Mouse (Mus musculus): ENCODE results near the gene Olfr141. TPM values are rescaled to one million over a fixed set of nuclear protein-coding genes. Genes with fewer than 3 reads are reported as not detected.

Olfr141 gene
- polyA plus RNA-seq (2014; fragmentation: Nextera tagmentation; extraction: Ambion mirVana), result not detected in 2 replicates

GRCm38 (mm10) chr2:86809918-86810317 is at the start of gene Olfr141:
TSS of gene Olfr141 (minus strand) at chr2:86810018.
- no peak for ATAC-seq (ENCODE audit: insufficient number of reproducible peaks, insufficient read depth, low FRiP score, low read depth)
- no peaks in the 10 kb centered on the region for H3K36me3 ChIP-seq (ENCODE audit: control insufficient read depth, insufficient read depth, low read length)
- H3K4me2 ChIP-seq (replicated peaks; ENCODE audit: low read depth, low read length), result no peak within 1 kb of the TSS
- H3K9ac ChIP-seq (replicated peaks; ENCODE audit: low read depth, low read length), result no peak within 1 kb of the TSS
- H3K9me3 ChIP-seq (ENCODE audit: control insufficient read depth, low read depth, low read length), result no peaks in the 10 kb centered on the region
- no peaks in the 10 kb centered on the region for H3K27me3 ChIP-seq (ENCODE audit: control insufficient read depth, insufficient read depth, low read length)
- H3K27ac ChIP-seq (ENCODE audit: low read length), result no peak within 1 kb of the TSS
- no peaks in the 10 kb centered on the region for H3K4me1 ChIP-seq (ENCODE audit: control insufficient read depth, insufficient read depth, low read length)
- H3K4me3 ChIP-seq (ENCODE audit: low read depth, low read length), result no peak within 1 kb of the TSS

GRCm38 (mm10) chr2:86851596-86851995 is 41.8 kb upstream of the Olfr141 start, which contains the start of gene Olfr1095:
TSS of gene Olfr1095 (minus strand) at chr2:86851696.
- Histone ChIP-seq H3K9me3 (ENCODE audit: control insufficient read depth, low read depth, low read length) (no peaks in the 10 kb centered on the region), H3K4me2 (replicated peaks; ENCODE audit: low read depth, low read length) (no peak within 1 kb of the TSS), H3K27ac (ENCODE audit: low read length) (no peak within 1 kb of the TSS), H3K9ac (replicated peaks; ENCODE audit: low read depth, low read length) (no peak within 1 kb of the TSS), H3K4me3 (ENCODE audit: low read depth, low read length) (no peak within 1 kb of the TSS), H3K27me3 (ENCODE audit: control insufficient read depth, insufficient read depth, low read length) (no peaks in the 10 kb centered on the region), H3K4me1 (ENCODE audit: control insufficient read depth, insufficient read depth, low read length) (no peaks in the 10 kb centered on the region), H3K36me3 (ENCODE audit: control insufficient read depth, insufficient read depth, low read length) (no peaks in the 10 kb centered on the region)
- whole genome bisulfite sequencing, result 92% methylated on average over 3 of the region's 3 CpGs
- no peak for ATAC-seq (ENCODE audit: insufficient number of reproducible peaks, insufficient read depth, low FRiP score, low read depth)

GRCm38 (mm10) chr2:86824363-86824762 is 14.5 kb upstream of the Olfr141 start, which contains the start of gene Olfr1094:
TSS of gene Olfr1094 (plus strand) at chr2:86824663.
- no peak for ATAC-seq (ENCODE audit: insufficient number of reproducible peaks, insufficient read depth, low FRiP score, low read depth)
- Histone ChIP-seq H3K4me1 (ENCODE audit: control insufficient read depth, insufficient read depth, low read length) (no peaks in the 10 kb centered on the region), H3K36me3 (ENCODE audit: control insufficient read depth, insufficient read depth, low read length) (no peaks in the 10 kb centered on the region), H3K4me3 (ENCODE audit: low read depth, low read length) (no peak within 1 kb of the TSS), H3K9ac (replicated peaks; ENCODE audit: low read depth, low read length) (no peak within 1 kb of the TSS), H3K9me3 (ENCODE audit: control insufficient read depth, low read depth, low read length) (no peaks in the 10 kb centered on the region), H3K4me2 (replicated peaks; ENCODE audit: low read depth, low read length) (no peak within 1 kb of the TSS), H3K27me3 (ENCODE audit: control insufficient read depth, insufficient read depth, low read length) (no peaks in the 10 kb centered on the region), H3K27ac (ENCODE audit: low read length) (no peak within 1 kb of the TSS)

GRCm38 (mm10) chr2:86782179-86782578 is 27.6 kb downstream of the Olfr141 start, which contains the start of gene Olfr1093:
TSS of gene Olfr1093 (plus strand) at chr2:86782479.
- no peak within 1 kb of the TSS for H3K4me3 ChIP-seq (ENCODE audit: low read depth, low read length)
- H3K36me3 ChIP-seq (ENCODE audit: control insufficient read depth, insufficient read depth, low read length), result no peaks in the 10 kb centered on the region
- H3K27me3 ChIP-seq (ENCODE audit: control insufficient read depth, insufficient read depth, low read length), result no peaks in the 10 kb centered on the region
- WGBS, result 72% methylated on average over 2 of the region's 2 CpGs
- ATAC-seq (ENCODE audit: insufficient number of reproducible peaks, insufficient read depth, low FRiP score, low read depth), result no peak
- no peaks in the 10 kb centered on the region for H3K4me1 ChIP-seq (ENCODE audit: control insufficient read depth, insufficient read depth, low read length)
- H3K27ac ChIP-seq (ENCODE audit: low read length), result no peak within 1 kb of the TSS
- no peak within 1 kb of the TSS for H3K9ac ChIP-seq (replicated peaks; ENCODE audit: low read depth, low read length)
- no peaks in the 10 kb centered on the region for H3K9me3 ChIP-seq (ENCODE audit: control insufficient read depth, low read depth, low read length)
- H3K4me2 ChIP-seq (replicated peaks; ENCODE audit: low read depth, low read length), result no peak within 1 kb of the TSS

GRCm38 (mm10) chr2:86761050-86761449 is 48.8 kb downstream of the Olfr141 start:
- no peaks in the 10 kb centered on the region for H3K36me3 ChIP-seq (ENCODE audit: control insufficient read depth, insufficient read depth, low read length)
- no peak overlapping the region for H3K4me3 ChIP-seq (ENCODE audit: low read depth, low read length)
- no peak overlapping the region for H3K27ac ChIP-seq (ENCODE audit: low read length)
- no peak overlapping the region for H3K4me2 ChIP-seq (replicated peaks; ENCODE audit: low read depth, low read length)
- H3K27me3 ChIP-seq (ENCODE audit: control insufficient read depth, insufficient read depth, low read length), result no peaks in the 10 kb centered on the region
- no peaks in the 10 kb centered on the region for H3K4me1 ChIP-seq (ENCODE audit: control insufficient read depth, insufficient read depth, low read length)
- no peak overlapping the region for H3K9ac ChIP-seq (replicated peaks; ENCODE audit: low read depth, low read length)
- no peak for ATAC-seq (ENCODE audit: insufficient number of reproducible peaks, insufficient read depth, low FRiP score, low read depth)
- H3K9me3 ChIP-seq (ENCODE audit: control insufficient read depth, low read depth, low read length), result no peaks in the 10 kb centered on the region
- WGBS, result 88% methylated on average over 6 of the region's 6 CpGs

- Histone ChIP-seq H3K4me3 (ENCODE audit: low read depth, low read length) (no peak within 1 kb of the TSS), H3K27ac (ENCODE audit: low read length) (no peak within 1 kb of the TSS), H3K4me1 (ENCODE audit: control insufficient read depth, insufficient read depth, low read length) (no peaks in the 10 kb centered on the region), H3K27me3 (ENCODE audit: control insufficient read depth, insufficient read depth, low read length) (no peaks in the 10 kb centered on the region), H3K36me3 (ENCODE audit: control insufficient read depth, insufficient read depth, low read length) (no peaks in the 10 kb centered on the region), H3K9ac (replicated peaks; ENCODE audit: low read depth, low read length) (no peak within 1 kb of the TSS), H3K9me3 (ENCODE audit: control insufficient read depth, low read depth, low read length) (no peaks in the 10 kb centered on the region), H3K4me2 (replicated peaks; ENCODE audit: low read depth, low read length) (no peak within 1 kb of the TSS)
- no peak for ATAC-seq (ENCODE audit: insufficient number of reproducible peaks, insufficient read depth, low FRiP score, low read depth)
- WGBS, result 84% methylated on average over 1 of the region's 1 CpGs
Observed at GRCm38 (mm10) chr2:86758893-86759292, 50.9 kb downstream of the Olfr141 start, which contains the start of gene Olfr1090. TSS of gene Olfr1090 (minus strand) at chr2:86758993.

Other genes starting within 250 kb of the Olfr141 start
- gene Olfr1082, start 211.1 kb downstream of the Olfr141 start, polyA plus RNA-seq (2014; fragmentation: Nextera tagmentation; extraction: Ambion mirVana), result not detected in 2 replicates
- gene Olfr1084, start 170.3 kb downstream of the Olfr141 start, polyA plus RNA-seq (2014; fragmentation: Nextera tagmentation; extraction: Ambion mirVana), result not detected in 2 replicates
- gene Olfr1085, start 148.0 kb downstream of the Olfr141 start, polyA plus RNA-seq (2014; fragmentation: Nextera tagmentation; extraction: Ambion mirVana), result not detected in 2 replicates
- not detected in 2 replicates for gene Olfr1086, start 129.9 kb downstream of the Olfr141 start, polyA plus RNA-seq (2014; fragmentation: Nextera tagmentation; extraction: Ambion mirVana)
- gene Olfr1087, start 111.6 kb downstream of the Olfr141 start, polyA plus RNA-seq (2014; fragmentation: Nextera tagmentation; extraction: Ambion mirVana), result not detected in 2 replicates
- gene Olfr1089, start 76.3 kb downstream of the Olfr141 start, polyA plus RNA-seq (2014; fragmentation: Nextera tagmentation; extraction: Ambion mirVana), result not detected in 2 replicates
- not detected in 2 replicates for gene Olfr1090, start 51.0 kb downstream of the Olfr141 start, polyA plus RNA-seq (2014; fragmentation: Nextera tagmentation; extraction: Ambion mirVana)
- not detected in 2 replicates for gene Olfr1093, start 27.5 kb downstream of the Olfr141 start, polyA plus RNA-seq (2014; fragmentation: Nextera tagmentation; extraction: Ambion mirVana)
- not detected in 2 replicates for gene Olfr1094, start 14.6 kb upstream of the Olfr141 start, polyA plus RNA-seq (2014; fragmentation: Nextera tagmentation; extraction: Ambion mirVana)
- gene Olfr1095, start 41.7 kb upstream of the Olfr141 start, polyA plus RNA-seq (2014; fragmentation: Nextera tagmentation; extraction: Ambion mirVana), result not detected in 2 replicates
- not detected in 2 replicates for gene Gm13723, start 64.8 kb upstream of the Olfr141 start, polyA plus RNA-seq (2014; fragmentation: Nextera tagmentation; extraction: Ambion mirVana)
- not detected in 2 replicates for gene Olfr1097, start 82.2 kb upstream of the Olfr141 start, polyA plus RNA-seq (2014; fragmentation: Nextera tagmentation; extraction: Ambion mirVana)
- not detected in 2 replicates for gene Olfr1098, start 114.5 kb upstream of the Olfr141 start, polyA plus RNA-seq (2014; fragmentation: Nextera tagmentation; extraction: Ambion mirVana)
- gene Olfr1099, start 150.7 kb upstream of the Olfr141 start, polyA plus RNA-seq (2014; fragmentation: Nextera tagmentation; extraction: Ambion mirVana), result not detected in 2 replicates
- gene Olfr1100, start 169.9 kb upstream of the Olfr141 start, polyA plus RNA-seq (2014; fragmentation: Nextera tagmentation; extraction: Ambion mirVana), result not detected in 2 replicates
- gene Olfr1101, start 181.2 kb upstream of the Olfr141 start, polyA plus RNA-seq (2014; fragmentation: Nextera tagmentation; extraction: Ambion mirVana), result not detected in 2 replicates
- not detected in 2 replicates for gene Olfr1102, start 188.4 kb upstream of the Olfr141 start, polyA plus RNA-seq (2014; fragmentation: Nextera tagmentation; extraction: Ambion mirVana)
- not detected in 2 replicates for gene Olfr1104, start 217.1 kb upstream of the Olfr141 start, polyA plus RNA-seq (2014; fragmentation: Nextera tagmentation; extraction: Ambion mirVana)
- not detected in 2 replicates for gene Olfr1105, start 226.5 kb upstream of the Olfr141 start, polyA plus RNA-seq (2014; fragmentation: Nextera tagmentation; extraction: Ambion mirVana)
- not detected in 2 replicates for gene Olfr1106, start 242.3 kb upstream of the Olfr141 start, polyA plus RNA-seq (2014; fragmentation: Nextera tagmentation; extraction: Ambion mirVana)